Mouse (Mus musculus) heart, embryonic 11.5 days (tissue): ENCODE measurements at regions not wholly inside any gene's neighbourhood (a gene's known extent, or its start where the extent isn't known, plus 50 kb on each side); places are given as distances from the start of the nearest gene placed in this dataset.

Experiments used
- ATAC-seq: fragments of 200-750 bp; cut with Nextera tagmentation; replicated peaks from 2 replicates; pipeline ENCODE4 v1.8.0; 2017; ENCODE audit warnings: moderate library complexity; ENCODE audit not compliant: insufficient number of reproducible peaks, low FRiP score, low TSS enrichment
- H3K27ac ChIP-seq: fragments of 300-500 bp; sonication (generic); 2 replicates; pipeline ENCODE4 v1.5.1; 2014; ENCODE audit warnings: mild to moderate bottlenecking, low read depth, low read length
- H3K27me3 ChIP-seq: fragments of 300-500 bp; sonication (generic); 2 replicates; pipeline ENCODE4 v1.6.1; 2014; ENCODE audit warnings: mild to moderate bottlenecking, low read length, mixed read lengths; ENCODE audit not compliant: control insufficient read depth, insufficient read depth
- H3K36me3 ChIP-seq: fragments of 300-500 bp; sonication (generic); 2 replicates; pipeline ENCODE4 v1.6.1; 2014; ENCODE audit warnings: mild to moderate bottlenecking, low read length, moderate library complexity, mixed read lengths; ENCODE audit not compliant: control insufficient read depth, insufficient read depth
- H3K4me1 ChIP-seq: fragments of 300-500 bp; sonication (generic); 2 replicates; pipeline ENCODE4 v1.6.1; 2014; ENCODE audit warnings: low read length; ENCODE audit not compliant: control insufficient read depth, insufficient read depth
- H3K4me2 ChIP-seq: fragments of 300-500 bp; sonication (generic); 2 replicates; pipeline ENCODE4 v1.6.1; 2014; ENCODE audit warnings: mild to moderate bottlenecking, moderate library complexity
- H3K4me3 ChIP-seq: fragments of 300-500 bp; sonication (generic); 2 replicates; pipeline ENCODE4 v1.5.1; 2014; ENCODE audit warnings: low read depth, low read length
- H3K9ac ChIP-seq: fragments of 300-500 bp; sonication (generic); 2 replicates; pipeline ENCODE4 v1.6.1; 2014; ENCODE audit warnings: mild to moderate bottlenecking, low read depth, low read length, moderate library complexity
- H3K9me3 ChIP-seq: fragments of 300-500 bp; sonication (generic); replicated peaks from 2 replicates; pipeline ENCODE4 v1.6.1; 2016; ENCODE audit warnings: low read length; ENCODE audit not compliant: control insufficient read depth
- WGBS: fragments of 180-500 bp; shearing (Covaris S2); extraction: QIAGEN DNeasy Blood & Tissue Kit; methylation state at CpG from one replicate; pipeline ENCODE4 v1.1.7; 2014; ENCODE audit not compliant: insufficient replicate concordance; 5-methylcytosine and 5-hydroxymethylcytosine counted together

GRCm38 (mm10) chr10:7280429-7280828 lies 68.4 kb upstream of the Cnksr3 start:
- no peaks in the 10 kb centered on the region; the same call in 1 of the 2 replicates for H3K4me1 ChIP-seq
- no peak overlapping the region for H3K4me3 ChIP-seq
- no peaks in the 10 kb centered on the region for H3K9me3 ChIP-seq
- ATAC-seq: no peak
- no peaks in the 10 kb centered on the region for H3K27me3 ChIP-seq
- H3K4me2 ChIP-seq: no peak overlapping the region
- no peaks in the 10 kb centered on the region for H3K36me3 ChIP-seq
- no peak overlapping the region for H3K9ac ChIP-seq
- 77% methylated on average over 2 of the region's 2 CpGs for WGBS
- no peak overlapping the region for H3K27ac ChIP-seq

GRCm38 (mm10) chr10:7278820-7279219 lies 66.8 kb upstream of the Cnksr3 start:
- no peak overlapping the region for H3K4me3 ChIP-seq
- no peak overlapping the region for H3K27ac ChIP-seq
- no peak for ATAC-seq
- H3K36me3 ChIP-seq: no peaks in the 10 kb centered on the region
- no peaks in the 10 kb centered on the region for H3K27me3 ChIP-seq
- WGBS: 54% methylated on average over 5 of the region's 5 CpGs
- no peaks in the 10 kb centered on the region for H3K9me3 ChIP-seq
- H3K4me1 ChIP-seq: no peaks in the 10 kb centered on the region; the same call in 1 of the 2 replicates
- H3K4me2 ChIP-seq: no peak overlapping the region
- H3K9ac ChIP-seq: no peak overlapping the region

- Histone ChIP-seq H3K27me3 (no peaks in the 10 kb centered on the region), H3K9me3 (no peaks in the 10 kb centered on the region), H3K36me3 (no peaks in the 10 kb centered on the region), H3K4me2 (no peak overlapping the region), H3K9ac (no peak overlapping the region), H3K4me3 (no peak overlapping the region), H3K27ac (no peak overlapping the region), H3K4me1 (no peaks in the 10 kb centered on the region; the same call in 1 of the 2 replicates)
- WGBS: 72% methylated on average over 6 of the region's 6 CpGs
- ATAC-seq: no peak
Measured at GRCm38 (mm10) chr10:7275357-7275756, 63.3 kb upstream of the Cnksr3 start.

- H3K9ac ChIP-seq: no peak overlapping the region
- H3K4me1 ChIP-seq: no peaks in the 10 kb centered on the region; the same call in 1 of the 2 replicates
- 46% methylated on average over 7 of the region's 7 CpGs for WGBS
- H3K27ac ChIP-seq: no peak overlapping the region
- no peak for ATAC-seq
- no peaks in the 10 kb centered on the region for H3K27me3 ChIP-seq
- H3K9me3 ChIP-seq: no peaks in the 10 kb centered on the region
- H3K4me2 ChIP-seq: no peak overlapping the region
- H3K36me3 ChIP-seq: no peaks in the 10 kb centered on the region
- H3K4me3 ChIP-seq: no peak overlapping the region
Measured at GRCm38 (mm10) chr10:7274422-7274821, 62.4 kb upstream of the Cnksr3 start.

- H3K36me3 ChIP-seq: no peaks in the 10 kb centered on the region
- H3K4me1 ChIP-seq: no peaks in the 10 kb centered on the region; the same call in 1 of the 2 replicates
- H3K4me2 ChIP-seq: no peak overlapping the region
- H3K9ac ChIP-seq: no peak overlapping the region
- H3K4me3 ChIP-seq: no peak overlapping the region
- no peak overlapping the region for H3K27ac ChIP-seq
- ATAC-seq: no peak
- no peaks in the 10 kb centered on the region for H3K9me3 ChIP-seq
- no peaks in the 10 kb centered on the region for H3K27me3 ChIP-seq
- 67% methylated on average over 5 of the region's 5 CpGs for WGBS
Measured at GRCm38 (mm10) chr10:7271156-7271555, 59.1 kb upstream of the Cnksr3 start.

GRCm38 (mm10) chr10:7268386-7269033 lies 56.5 kb upstream of the Cnksr3 start:
- no peak overlapping the region for H3K27ac ChIP-seq
- H3K4me2 ChIP-seq: no peak overlapping the region
- WGBS: 77% methylated on average over 9 of the region's 9 CpGs

GRCm38 (mm10) chr10:7267903-7268302 lies 55.9 kb upstream of the Cnksr3 start:
- H3K4me2 ChIP-seq: no peak overlapping the region
- no peaks in the 10 kb centered on the region for H3K36me3 ChIP-seq
- H3K27me3 ChIP-seq: no peaks in the 10 kb centered on the region
- WGBS: 80% methylated on average over 4 of the region's 4 CpGs
- no peaks in the 10 kb centered on the region for H3K9me3 ChIP-seq
- no peak overlapping the region for H3K9ac ChIP-seq
- no peak overlapping the region for H3K4me3 ChIP-seq
- H3K4me1 ChIP-seq: no peaks in the 10 kb centered on the region
- no peak for ATAC-seq
- no peak overlapping the region for H3K27ac ChIP-seq

More at GRCm38 (mm10) chr10:7268386-7269033, 56.5 kb upstream of the Cnksr3 start:
- Histone ChIP-seq H3K4me1 (no peaks in the 10 kb centered on the region), H3K36me3 (no peaks in the 10 kb centered on the region), H3K27me3 (no peaks in the 10 kb centered on the region), H3K9ac (no peak overlapping the region), H3K4me3 (no peak overlapping the region), H3K9me3 (no peaks in the 10 kb centered on the region)
- no peak for ATAC-seq

GRCm38 (mm10) chr10:7267106-7267505 lies 55.1 kb upstream of the Cnksr3 start:
- no peaks in the 10 kb centered on the region for H3K27me3 ChIP-seq
- no peaks in the 10 kb centered on the region for H3K36me3 ChIP-seq
- no peak overlapping the region for H3K4me3 ChIP-seq
- H3K4me1 ChIP-seq: no peaks in the 10 kb centered on the region
- H3K9ac ChIP-seq: no peak overlapping the region
- no peak for ATAC-seq
- no peak overlapping the region for H3K27ac ChIP-seq
- 86% methylated on average over 4 of the region's 4 CpGs for WGBS
- H3K4me2 ChIP-seq: no peak overlapping the region
- H3K9me3 ChIP-seq: no peaks in the 10 kb centered on the region

- Histone ChIP-seq H3K27ac (no peak overlapping the region), H3K4me2 (no peak overlapping the region), H3K36me3 (no peaks in the 10 kb centered on the region), H3K4me1 (no peaks in the 10 kb centered on the region), H3K9ac (no peak overlapping the region), H3K4me3 (no peak overlapping the region), H3K9me3 (no peaks in the 10 kb centered on the region), H3K27me3 (no peaks in the 10 kb centered on the region)
- 61% methylated on average over 9 of the region's 9 CpGs for WGBS
- ATAC-seq: no peak
Measured at GRCm38 (mm10) chr10:7265412-7265811, 53.4 kb upstream of the Cnksr3 start.
